8 mouse cellular contexts compared by ENCODE assay signal in genomic region chr19:41831101-41831570, GRCm38 (mm10). TPM values are rescaled to one million over a fixed set of nuclear protein-coding genes. Genes with fewer than 3 reads are reported as not detected.
A peak's percentile ranks its signal among the peaks of the same experiment; 100 is the strongest.
DNase-seq lines count a peak whose midpoint lies in the region; ATAC-seq and TF ChIP-seq lines count a peak whose summit lies in the region.

No protein-coding gene starts in this region.

- DNase-seq in cerebellum, postnatal 14 days = peak; percentile 66 to 72
- peak; percentile 57 for DNase-seq in limb, embryonic 11.5 days (ENCODE audit: low spot score)
- DNase-seq in midbrain, embryonic 14.5 days = peak; percentile 75
- no peak for DNase-seq in urinary bladder, adult 2 months (ENCODE audit: low spot score)

- no peak for TF ChIP-seq EP300 in ES-Bruce4 (IDR thresholded peaks at IDR 0.05; ENCODE audit: insufficient read depth, low read depth, low read length)

- H3K9ac ChIP-seq in ES-Bruce4 (ENCODE audit: low read depth, poor library complexity, severe bottlenecking) = peak overlapping the region; percentile 72
- peak overlapping the region; percentile 81 for H3K9ac ChIP-seq in heart, embryonic 16.5 days (ENCODE audit: low read length)
- H3K9ac ChIP-seq in limb, embryonic 11.5 days (ENCODE audit: low read length) = peak overlapping the region; percentile 79; the same call in 1 of the 2 replicates
- H3K9ac ChIP-seq in midbrain, embryonic 14.5 days (replicated peaks; ENCODE audit: low read length) = peak overlapping the region; percentile 78

- no peak for ATAC-seq in erythroblast, adult 5-6 weeks (replicated peaks; ENCODE audit: low FRiP score, poor library complexity, severe bottlenecking)
- ATAC-seq in heart, embryonic 16.5 days (replicated peaks; ENCODE audit: extremely low read depth, insufficient read depth, low FRiP score) = no peak
- no peak for ATAC-seq in limb, embryonic 11.5 days (ENCODE audit: insufficient number of reproducible peaks, low FRiP score, low TSS enrichment, low read depth)
- no peak for ATAC-seq in midbrain, embryonic 14.5 days (ENCODE audit: low FRiP score, low TSS enrichment)

- H3K4me1 ChIP-seq in erythroblast, embryonic 14.5 days (ENCODE audit: control insufficient read depth) = peaks cover 71% of the 10 kb centered on the region
- no peaks in the 10 kb centered on the region for H3K4me1 ChIP-seq in ES-Bruce4 (ENCODE audit: control insufficient read depth, insufficient read depth, low read length)
- peaks cover 16% of the 10 kb centered on the region for H3K4me1 ChIP-seq in heart, embryonic 16.5 days (ENCODE audit: control insufficient read depth, insufficient read depth, low read length)
- H3K4me1 ChIP-seq in limb, embryonic 11.5 days (ENCODE audit: control insufficient read depth, insufficient read depth, low read length) = peaks cover 11% of the 10 kb centered on the region
- peaks cover 33% of the 10 kb centered on the region for H3K4me1 ChIP-seq in midbrain, embryonic 14.5 days (ENCODE audit: control insufficient read depth, insufficient read depth, low read length)

- H3K36me3 ChIP-seq in erythroblast, embryonic 14.5 days (ENCODE audit: control insufficient read depth) = peaks cover 9% of the 10 kb centered on the region
- no peaks in the 10 kb centered on the region for H3K36me3 ChIP-seq in ES-Bruce4 (ENCODE audit: control insufficient read depth, insufficient read depth, low read length, poor library complexity, severe bottlenecking)
- H3K36me3 ChIP-seq in heart, embryonic 16.5 days (ENCODE audit: control insufficient read depth, insufficient read depth) = no peaks in the 10 kb centered on the region
- no peaks in the 10 kb centered on the region for H3K36me3 ChIP-seq in limb, embryonic 11.5 days (ENCODE audit: control insufficient read depth, insufficient read depth, low read length)
- no peaks in the 10 kb centered on the region for H3K36me3 ChIP-seq in midbrain, embryonic 14.5 days (ENCODE audit: control insufficient read depth, insufficient read depth, low read length)

- no peak for TF ChIP-seq CTCF in ES-Bruce4 (IDR thresholded peaks at IDR 0.05; ENCODE audit: low read depth, low read length)

- no peaks in the 10 kb centered on the region for H3K27me3 ChIP-seq in erythroblast, embryonic 14.5 days (ENCODE audit: control insufficient read depth)
- no peaks in the 10 kb centered on the region for H3K27me3 ChIP-seq in ES-Bruce4 (ENCODE audit: control insufficient read depth, insufficient read depth, low read length, poor library complexity, severe bottlenecking)
- peaks cover 8% of the 10 kb centered on the region; the same call in 1 of the 2 replicates for H3K27me3 ChIP-seq in heart, embryonic 16.5 days (ENCODE audit: control insufficient read depth, insufficient read depth, low read length)
- peaks cover 19% of the 10 kb centered on the region for H3K27me3 ChIP-seq in limb, embryonic 11.5 days (ENCODE audit: control insufficient read depth, insufficient read depth, low read length)
- H3K27me3 ChIP-seq in midbrain, embryonic 14.5 days (ENCODE audit: control insufficient read depth, insufficient read depth, low read length) = no peaks in the 10 kb centered on the region

- H3K4me3 ChIP-seq in erythroblast, embryonic 14.5 days (replicated peaks) = peak overlapping the region; percentile 94
- H3K4me3 ChIP-seq in ES-Bruce4 (ENCODE audit: low read depth, low read length) = peak overlapping the region; percentile 58
- H3K4me3 ChIP-seq in heart, embryonic 16.5 days (ENCODE audit: low read length) = peak overlapping the region; percentile 78
- peak overlapping the region; percentile 69 for H3K4me3 ChIP-seq in limb, embryonic 11.5 days (ENCODE audit: low read depth, low read length)
- peak overlapping the region; percentile 77 for H3K4me3 ChIP-seq in midbrain, embryonic 14.5 days (replicated peaks; ENCODE audit: low read depth, low read length)

- no peak overlapping the region for H3K27ac ChIP-seq in ES-Bruce4 (ENCODE audit: insufficient read depth, low read length)
- H3K27ac ChIP-seq in heart, embryonic 16.5 days (ENCODE audit: low read length) = no peak overlapping the region
- H3K27ac ChIP-seq in limb, embryonic 11.5 days (replicated peaks; ENCODE audit: low read depth, low read length) = no peak overlapping the region
- peak overlapping the region; percentile 95 for H3K27ac ChIP-seq in midbrain, embryonic 14.5 days (replicated peaks; ENCODE audit: low read depth, low read length)

- no peaks in the 10 kb centered on the region for H3K9me3 ChIP-seq in erythroblast, embryonic 14.5 days (ENCODE audit: control insufficient read depth, low read length)
- no peaks in the 10 kb centered on the region for H3K9me3 ChIP-seq in ES-Bruce4 (replicated peaks; ENCODE audit: control insufficient read depth, insufficient read depth, low read length, poor library complexity, severe bottlenecking)
- no peaks in the 10 kb centered on the region for H3K9me3 ChIP-seq in heart, embryonic 16.5 days (replicated peaks; ENCODE audit: control insufficient read depth, low read length)
- no peaks in the 10 kb centered on the region for H3K9me3 ChIP-seq in limb, embryonic 11.5 days (ENCODE audit: control insufficient read depth, low read length)
- H3K9me3 ChIP-seq in midbrain, embryonic 14.5 days (ENCODE audit: control insufficient read depth, low read length) = no peaks in the 10 kb centered on the region

- 1% methylated on average over 19 of the region's 19 CpGs for WGBS in heart, embryonic 16.5 days
- 1% methylated on average over 19 of the region's 19 CpGs for WGBS in limb, embryonic 11.5 days
- under 1% methylated on average over 19 of the region's 19 CpGs for WGBS in midbrain, embryonic 14.5 days

- TF ChIP-seq POLR2A in ES-Bruce4 (IDR thresholded peaks at IDR 0.05; ENCODE audit: insufficient read depth, low read length) = no peak

- peak overlapping the region; percentile 98 for H3K4me2 ChIP-seq in heart, embryonic 16.5 days (ENCODE audit: low read depth, low read length)
- peak overlapping the region; percentile 99 for H3K4me2 ChIP-seq in limb, embryonic 11.5 days (ENCODE audit: low read depth, severe bottlenecking)
- peak overlapping the region; percentile 97 for H3K4me2 ChIP-seq in midbrain, embryonic 14.5 days (ENCODE audit: low read length)

RNA-seq across cellular contexts. Expression of gene Frat1, which starts 1.4 kb away (rescaled TPM):
- polyA plus RNA-seq in erythroblast, embryonic 14.5 days (2012) = 2.3 and 2.8 TPM in 2 replicates
- 0.77 and 3.1 TPM in 2 replicates for total RNA-seq in erythroblast, adult 5-6 weeks (2015; ENCODE audit: low replicate concordance)
- total RNA-seq in erythroblast, adult 5-6 weeks (2017; ENCODE audit: low replicate concordance) = 2.1 and 5.3 TPM in 2 replicates
- 2.1 and 2.3 TPM in 2 replicates for polyA plus RNA-seq in ES-Bruce4 (2011; ENCODE audit: insufficient read depth, insufficient read length, low read depth, missing spikeins)
- polyA plus RNA-seq in heart, embryonic 16.5 days (2015; fragmentation: Nextera tagmentation; extraction: Ambion mirVana) = 2.4 and 2.7 TPM in 2 replicates
- polyA plus RNA-seq in limb, embryonic 11.5 days (2014; fragmentation: Nextera tagmentation; extraction: Ambion mirVana) = 3.9 and 5.2 TPM in 2 replicates
- polyA plus RNA-seq in midbrain, embryonic 14.5 days (2014; fragmentation: Nextera tagmentation; extraction: Ambion mirVana) = 30.6 and 32.7 TPM in 2 replicates
- polyA plus RNA-seq in urinary bladder, adult 2 months (2012; rRNA removed) = 0.95 and 1.5 TPM in 2 replicates

RNA-seq across cellular contexts. Expression of gene Frat2, which starts 16.8 kb away (rescaled TPM):
- polyA plus RNA-seq in erythroblast, embryonic 14.5 days (2012) = 8.4 and 10.4 TPM in 2 replicates
- 2.3 and 4.8 TPM in 2 replicates for total RNA-seq in erythroblast, adult 5-6 weeks (2015; ENCODE audit: low replicate concordance)
- 3.6 and 11.0 TPM in 2 replicates for total RNA-seq in erythroblast, adult 5-6 weeks (2017; ENCODE audit: low replicate concordance)
- polyA plus RNA-seq in ES-Bruce4 (2011; ENCODE audit: insufficient read depth, insufficient read length, low read depth, missing spikeins) = 7.6 and 10.0 TPM in 2 replicates
- polyA plus RNA-seq in heart, embryonic 16.5 days (2015; fragmentation: Nextera tagmentation; extraction: Ambion mirVana) = 1.9 and 2.8 TPM in 2 replicates
- polyA plus RNA-seq in limb, embryonic 11.5 days (2014; fragmentation: Nextera tagmentation; extraction: Ambion mirVana) = 2.4 and 2.7 TPM in 2 replicates
- polyA plus RNA-seq in midbrain, embryonic 14.5 days (2014; fragmentation: Nextera tagmentation; extraction: Ambion mirVana) = 5.6 and 7.3 TPM in 2 replicates
- 1.8 and 2.3 TPM in 2 replicates for polyA plus RNA-seq in urinary bladder, adult 2 months (2012; rRNA removed)

RNA-seq across cellular contexts. Expression of gene Arhgap19, which starts 29.3 kb away (rescaled TPM):
- 0.49 and 0.65 TPM in 2 replicates for polyA plus RNA-seq in erythroblast, embryonic 14.5 days (2012)
- total RNA-seq in erythroblast, adult 5-6 weeks (2015; ENCODE audit: low replicate concordance) = 17.5 and 28.6 TPM in 2 replicates
- total RNA-seq in erythroblast, adult 5-6 weeks (2017; ENCODE audit: low replicate concordance) = 28.1 and 28.3 TPM in 2 replicates
- polyA plus RNA-seq in ES-Bruce4 (2011; ENCODE audit: insufficient read depth, insufficient read length, low read depth, missing spikeins) = 75.7 and 80.1 TPM in 2 replicates
- 12.7 and 13.6 TPM in 2 replicates for polyA plus RNA-seq in heart, embryonic 16.5 days (2015; fragmentation: Nextera tagmentation; extraction: Ambion mirVana)
- 43.6 and 44.1 TPM in 2 replicates for polyA plus RNA-seq in limb, embryonic 11.5 days (2014; fragmentation: Nextera tagmentation; extraction: Ambion mirVana)
- 4.7 and 8.5 TPM in 2 replicates for polyA plus RNA-seq in midbrain, embryonic 14.5 days (2014; fragmentation: Nextera tagmentation; extraction: Ambion mirVana)
- polyA plus RNA-seq in urinary bladder, adult 2 months (2012; rRNA removed) = 4.3 and 4.6 TPM in 2 replicates
